Mouse (Mus musculus) Patski (cell line): ENCODE measurements around the gene Kcnk4. TPM values are rescaled to one million over a fixed set of nuclear protein-coding genes. Genes with fewer than 3 reads are reported as not detected.
"Not testable (repeated sequence)": the region's sequence is repeated elsewhere in the genome, so short reads cannot be mapped to it uniquely, and the experiment has no call there.

ENCODE experiments used
- ATAC-seq: fragments of 100-300 bp; one replicate; pipeline ENCODE4 v1.8.0; 2021
- CTCF ChIA-PET: fragments of 350-600 bp; sonication (Branson Sonifier 250); formaldehyde crosslinking; loops from one replicate; lab custom pipeline; 2022; ENCODE audit warnings: inconsistent platforms; lab: Charles Lee
- POLR2A ChIA-PET: fragments of 350-600 bp; sonication (Branson Sonifier 250); formaldehyde crosslinking; loops from one replicate; lab custom pipeline; 2022; ENCODE audit warnings: antibody characterized with exemption, inconsistent platforms; lab: Charles Lee
- DNase-seq: peaks from one replicate; pipeline ENCODE4 v3.0.0-alpha.2; 2011; ENCODE audit warnings: low read depth, low spot score
- H3K27me3 ChIP-seq: fragments of 371-371 bp; one replicate; pipeline ENCODE4 v1.5.1; 2021
- CTCF ChIP-seq: fragments of 100-300 bp; IDR thresholded peaks from one replicate; pipeline ENCODE4 v1.5.1; 2021
- in situ Hi-C: fragments of 300-500 bp; cut with MboI; formaldehyde crosslinking; loops from 3 replicates; pipeline ENCODE4 v1.11.1; 2018; ENCODE audit warnings: low pct_unique_long_range_greater_than_20kb, mixed read lengths
- polyA plus RNA-seq: library from polyadenylated mRNA; unstranded; gene quantifications from one replicate; pipeline ENCODE4 v1.2.3, GENCODE M21; 2021

Kcnk4 gene
- polyA plus RNA-seq, 1 experiment from 2014 or later, result 7.6 TPM

DNA sequence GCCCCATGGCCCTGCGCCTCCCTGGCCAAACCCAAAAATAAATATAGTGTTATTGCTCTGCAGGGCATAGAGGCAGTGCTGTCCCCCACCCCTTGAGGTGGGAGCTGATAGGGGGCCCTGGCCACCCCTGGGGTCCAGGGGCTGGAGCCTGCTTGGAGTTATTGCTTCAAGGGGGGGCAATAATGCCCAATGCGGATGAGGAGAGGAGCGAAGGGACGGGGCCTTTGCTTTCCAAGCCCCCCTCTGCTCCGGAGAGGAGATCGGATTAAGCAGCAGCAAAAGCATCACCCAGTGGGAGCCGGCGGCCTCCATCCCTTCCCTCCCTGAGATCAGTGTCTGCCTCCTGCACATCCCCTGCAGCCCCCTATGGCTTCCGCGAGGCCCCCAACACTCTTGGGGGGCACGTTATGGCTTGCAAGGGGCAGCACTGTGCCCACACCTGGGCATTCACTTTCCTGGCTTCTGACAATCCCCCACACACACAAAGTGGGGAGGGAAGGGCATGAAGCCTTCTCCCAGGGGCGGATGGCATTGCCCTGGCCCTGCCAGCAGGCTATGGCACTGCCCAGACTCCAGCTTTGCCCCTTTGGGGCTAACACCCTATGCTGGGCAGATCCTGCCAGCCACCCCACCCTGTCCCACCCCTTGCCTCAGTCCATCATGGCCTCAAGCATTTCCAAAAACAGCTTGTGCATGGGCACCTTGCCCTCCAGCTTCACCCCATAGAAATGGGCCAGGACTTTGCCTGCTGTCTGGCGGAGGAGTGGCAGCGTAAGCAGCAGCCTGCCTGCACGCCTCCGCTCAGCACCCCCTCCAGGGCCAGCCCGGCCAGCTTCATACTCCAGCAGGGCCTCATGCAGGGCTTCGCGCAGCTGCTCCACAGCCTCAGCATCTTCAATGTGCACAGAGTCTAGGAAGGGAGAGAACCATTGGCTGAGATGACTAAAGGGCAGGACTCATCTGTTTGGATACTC, 22.9 kb downstream of the Kcnk4 start:
- ATAC-seq (no peak), DNase-seq (no peak)
- TF ChIP-seq CTCF, result no peak
- POLR2A ChIA-PET, result interaction anchor here (3.1 kb wide), 1 partner anchor 9 kb away, joined by 17 read pairs; the partner anchor contains the start of gene Esrra
- in situ Hi-C loops, result no loop called here
- H3K27me3 ChIP-seq, result no peaks in the 10 kb centered on the region
- CTCF ChIA-PET, result no interaction called here

DNA sequence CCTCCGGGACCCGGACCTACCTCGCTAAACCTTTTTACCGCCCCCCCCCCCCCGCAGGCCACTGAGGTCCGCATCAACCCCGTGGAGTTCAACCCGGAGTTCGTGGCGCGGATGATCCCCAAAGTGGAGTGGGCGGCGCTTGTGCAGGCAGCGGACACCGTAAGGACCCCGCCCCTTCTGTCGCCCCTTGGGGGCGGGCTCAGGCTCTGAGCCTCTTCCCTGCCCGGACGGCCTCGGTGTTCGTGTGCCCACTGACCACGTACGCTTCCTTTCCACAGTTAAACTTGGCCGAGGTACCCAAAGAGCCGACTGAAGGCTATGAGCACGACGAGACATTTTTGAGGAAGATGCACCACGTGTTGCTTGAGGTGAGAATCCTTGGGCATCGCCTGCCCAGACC, 24.0 kb downstream of the Kcnk4 start:
- in situ Hi-C loops, CTCF ChIA-PET: not testable (repeated sequence)
- POLR2A ChIA-PET, result interaction anchor here (0.9 to 3.1 kb wide), 3 partner anchors 10 to 31 kb away, joined by 3 to 17 read pairs (median 7); partner anchors contain the start of genes Bad, Esrra and Gpr137

DNA sequence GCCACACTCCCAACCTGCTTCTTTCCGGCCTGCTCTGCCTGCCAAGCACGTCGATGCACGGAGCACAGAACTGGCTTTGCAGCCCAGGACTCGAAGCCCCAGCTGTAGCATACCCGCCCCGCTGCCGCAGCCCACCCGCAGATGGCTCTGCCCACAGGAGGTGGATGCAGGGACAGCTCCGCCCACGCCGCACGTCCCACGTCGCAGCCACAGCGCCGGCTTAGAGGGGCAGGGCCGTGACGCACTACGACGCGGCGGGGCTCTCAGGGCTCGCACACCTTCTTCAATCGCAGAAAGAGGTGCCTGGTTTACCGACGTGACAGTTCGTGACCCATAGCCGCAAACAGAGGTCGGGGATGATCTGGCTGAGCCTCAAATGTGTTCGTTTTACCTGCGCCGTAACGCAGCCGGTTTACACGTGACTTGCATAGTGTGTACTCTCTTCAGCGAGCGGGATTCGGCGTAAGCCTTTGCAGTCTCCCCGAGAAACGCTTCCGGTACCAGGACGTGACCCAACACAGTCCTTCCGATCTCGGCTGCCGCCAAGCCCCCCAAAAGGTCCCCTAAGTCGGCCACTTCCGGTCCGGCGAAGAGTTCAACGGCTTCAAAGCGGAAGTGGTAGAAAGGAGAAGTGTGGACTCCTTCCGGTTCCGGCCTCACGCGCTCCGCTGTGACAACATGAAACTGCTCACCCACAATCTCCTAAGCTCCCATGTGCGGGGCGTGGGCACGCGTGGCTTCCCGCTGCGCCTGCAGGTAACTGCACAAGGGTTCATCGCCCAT, 24.6 kb downstream of the Kcnk4 start, which contains the start of the genes Trmt112 and Prdx5:
Gene Trmt112 (plus strand): TSS at position 192 of the 783 bp plus-strand sequence.
Gene Prdx5 (minus strand): TSS at position 600 of the 783 bp plus-strand sequence.
- peak; percentile 48 for DNase-seq
- TF ChIP-seq CTCF, result no peak
- peak; percentile 78 for ATAC-seq
- in situ Hi-C loops, result no loop called here
- ChIA-PET CTCF (interaction anchor here (1.1 to 2.6 kb wide), 2 partner anchors 30 to 38 kb away, joined by 3 to 11 read pairs; no protein-coding TSS in a partner anchor), POLR2A (interaction anchor here (0.7 to 3.1 kb wide), 9 partner anchors 10 to 65 kb away, joined by 3 to 17 read pairs (median 3); partner anchors contain the start of genes Bad, Ccdc88b, Esrra and Gpr137)
- H3K27me3 ChIP-seq, result no peaks in the 10 kb centered on the region

More for the DNA sequence above, 24.0 kb downstream of the Kcnk4 start:
- peak; percentile 10 for ATAC-seq
- not testable (repeated sequence) for H3K27me3 ChIP-seq, DNase-seq

DNA sequence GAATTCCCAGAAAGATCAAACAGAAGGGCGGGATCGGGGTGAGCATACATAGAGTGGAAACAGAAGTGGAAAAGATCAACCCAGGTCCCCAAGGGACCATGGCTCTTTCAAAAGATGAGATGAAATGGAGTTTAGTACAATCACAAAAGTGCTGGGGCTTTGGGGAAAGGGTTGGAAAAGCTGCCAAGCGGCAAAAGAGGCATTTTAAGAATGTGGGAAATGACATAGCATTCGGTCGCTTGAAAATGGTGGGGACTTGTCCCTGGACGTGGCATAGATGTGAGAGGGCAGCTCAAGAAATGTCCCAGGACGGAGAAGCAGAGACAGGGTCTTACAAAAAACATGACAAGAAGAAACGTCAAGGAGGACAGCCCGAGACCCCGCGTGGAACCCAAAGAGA, 25.3 kb downstream of the Kcnk4 start:
- in situ Hi-C loops, result no loop called here
- CTCF ChIA-PET, result interaction anchor here (1.1 to 2.6 kb wide), 2 partner anchors 30 to 37 kb away, joined by 3 to 11 read pairs; no protein-coding TSS in a partner anchor
- H3K27me3 ChIP-seq, result no peaks in the 10 kb centered on the region
- TF ChIP-seq CTCF, result no peak
- DNase-seq (no peak), ATAC-seq (no peak)
- POLR2A ChIA-PET, result interaction anchor here (0.6 to 1.3 kb wide), 8 partner anchors 11 to 327 kb away, joined by 3 to 7 read pairs (median 4); partner anchors contain the start of genes Bad, Ccdc88b, Gpr137 and Ppp1r14b

DNA sequence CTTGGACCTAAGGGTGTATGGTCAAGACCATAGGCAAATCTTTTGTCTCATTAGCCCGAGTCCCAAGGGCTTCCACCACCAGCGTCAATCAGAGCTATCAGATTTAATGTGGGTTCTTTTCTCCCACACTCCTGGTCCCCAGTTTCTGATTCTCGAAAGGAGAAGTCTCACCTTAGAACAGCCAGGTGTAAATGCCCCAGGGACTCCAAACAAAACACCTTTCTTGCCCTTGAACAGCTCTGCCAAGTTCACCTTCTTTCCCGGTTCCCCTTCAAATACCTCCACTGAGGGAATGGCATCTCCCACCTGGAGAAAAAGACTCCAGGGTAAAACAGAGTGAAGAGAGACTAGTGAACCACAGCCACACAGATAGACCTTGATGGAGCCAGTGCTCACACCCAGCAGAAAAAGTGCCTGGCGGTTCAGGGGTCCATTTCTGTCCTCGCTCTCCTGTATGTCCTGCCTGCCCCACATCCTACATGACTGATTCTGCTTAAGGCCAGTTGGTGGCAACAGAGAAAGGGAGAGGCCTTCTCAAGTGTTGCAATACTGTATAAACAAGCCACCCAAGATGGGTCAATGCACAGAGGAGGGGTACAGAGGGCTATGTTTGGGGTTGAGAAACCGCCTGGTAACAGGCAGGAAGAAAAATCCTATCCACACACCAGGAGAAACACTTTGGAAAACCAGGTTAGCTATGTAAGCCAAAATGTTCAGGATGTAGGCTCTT, 26.3 kb downstream of the Kcnk4 start:
- ATAC-seq, result no peak
- in situ Hi-C loops, result no loop called here
- no peak for DNase-seq
- ChIA-PET POLR2A (interaction anchor here (1.0 to 1.3 kb wide), 4 partner anchors 9 to 43 kb away, joined by 3 read pairs; no protein-coding TSS in a partner anchor), CTCF (interaction anchor here (2.6 kb wide), 1 partner anchor 36 kb away, joined by 11 read pairs; no protein-coding TSS in a partner anchor)
- H3K27me3 ChIP-seq, result no peaks in the 10 kb centered on the region
- no peak for TF ChIP-seq CTCF

DNA sequence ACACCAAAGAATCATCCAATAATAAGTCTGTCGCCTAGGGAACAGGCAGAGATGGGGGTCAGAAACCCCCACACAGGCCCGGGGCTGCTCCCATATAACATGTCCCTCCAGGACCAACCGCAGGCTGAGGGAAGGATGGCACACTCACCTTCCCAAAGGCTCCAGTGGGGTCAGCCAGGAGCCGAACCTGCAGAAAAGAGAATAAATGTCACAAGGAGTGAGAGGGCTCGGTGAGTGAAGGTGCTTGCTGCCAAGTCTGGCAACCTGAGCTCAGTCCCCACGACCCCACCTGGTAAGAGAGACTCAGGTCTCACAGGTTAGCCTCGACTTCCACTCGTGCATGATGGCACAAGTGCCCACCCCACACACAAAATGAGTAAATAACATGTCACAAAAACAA, 27.2 kb downstream of the Kcnk4 start:
- TF ChIP-seq CTCF, result no peak
- in situ Hi-C loops, result no loop called here
- ATAC-seq, result no peak
- ChIA-PET CTCF (interaction anchor here (2.6 kb wide), 1 partner anchor 35 kb away, joined by 11 read pairs; no protein-coding TSS in a partner anchor), POLR2A (interaction anchor here (1.2 kb wide), 1 partner anchor 8 kb away, joined by 3 read pairs; no protein-coding TSS in a partner anchor)
- H3K27me3 ChIP-seq, result no peaks in the 10 kb centered on the region
- DNase-seq, result no peak

DNA sequence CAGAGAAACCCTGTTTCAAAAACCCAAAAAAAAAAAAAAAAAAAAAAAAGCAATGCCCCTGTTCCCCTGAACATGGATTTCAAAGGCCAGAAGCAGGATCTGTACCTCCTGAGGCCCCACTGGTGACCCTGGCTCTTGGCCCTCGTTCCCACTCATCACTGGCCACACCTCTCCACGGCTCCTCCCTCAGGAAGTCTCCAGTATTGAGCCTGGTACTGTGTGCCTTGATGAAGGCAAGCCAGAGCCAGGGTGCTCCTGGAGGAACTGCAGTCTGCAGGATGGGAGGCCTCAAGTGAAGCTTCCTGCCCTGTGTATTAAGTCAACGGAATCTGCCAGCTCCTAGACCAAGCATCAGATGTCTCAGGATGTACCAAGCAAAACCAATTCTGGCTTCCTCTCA, 28.1 kb downstream of the Kcnk4 start:
- TF ChIP-seq CTCF, result no peak
- no peak for DNase-seq
- in situ Hi-C loops, result no loop called here
- H3K27me3 ChIP-seq, result no peaks in the 10 kb centered on the region
- POLR2A ChIA-PET, result no interaction called here
- CTCF ChIA-PET, result interaction anchor here (1.1 to 1.7 kb wide), 3 partner anchors 9 to 35 kb away, joined by 3 to 6 read pairs (median 4); no protein-coding TSS in a partner anchor
- ATAC-seq, result no peak

DNA sequence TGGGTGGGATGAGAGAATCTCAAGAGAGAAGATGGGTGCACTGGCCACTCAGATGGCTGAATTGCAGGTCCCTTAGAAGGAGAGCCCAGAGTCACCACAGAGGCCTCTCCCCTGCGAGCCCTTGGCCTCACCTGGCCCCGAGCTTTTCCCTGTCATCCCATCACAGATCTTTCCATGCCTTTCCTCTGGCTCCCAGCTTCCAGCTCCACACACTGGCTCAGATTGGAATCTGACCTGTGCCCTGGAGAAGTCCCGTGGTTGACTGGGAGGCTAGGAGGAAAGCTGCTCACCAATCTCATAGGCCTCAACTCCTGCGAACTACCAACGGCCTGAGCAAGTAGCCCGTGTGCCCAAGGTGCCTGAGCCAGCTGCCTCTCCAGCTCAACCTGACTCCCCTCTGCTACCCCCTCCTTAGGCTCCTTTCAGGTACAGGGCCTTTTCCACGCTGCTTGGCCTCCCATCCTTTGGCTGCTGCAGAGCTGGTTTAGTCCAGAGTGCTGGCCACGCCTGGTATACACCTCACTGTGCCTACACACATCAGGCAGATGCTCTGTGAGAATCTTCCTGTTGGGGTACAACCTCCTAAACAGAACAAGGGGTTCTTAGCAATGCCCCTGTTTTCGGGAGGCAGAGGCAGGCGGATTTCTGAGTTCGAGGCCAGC, 28.7 kb downstream of the Kcnk4 start:
- POLR2A ChIA-PET, result no interaction called here
- DNase-seq (no peak), ATAC-seq (no peak)
- CTCF ChIA-PET, result interaction anchor here (1.1 to 1.7 kb wide), 3 partner anchors 8 to 35 kb away, joined by 3 to 6 read pairs (median 4); no protein-coding TSS in a partner anchor
- TF ChIP-seq CTCF, result no peak
- no peaks in the 10 kb centered on the region for H3K27me3 ChIP-seq
- in situ Hi-C loops, result no loop called here

DNA sequence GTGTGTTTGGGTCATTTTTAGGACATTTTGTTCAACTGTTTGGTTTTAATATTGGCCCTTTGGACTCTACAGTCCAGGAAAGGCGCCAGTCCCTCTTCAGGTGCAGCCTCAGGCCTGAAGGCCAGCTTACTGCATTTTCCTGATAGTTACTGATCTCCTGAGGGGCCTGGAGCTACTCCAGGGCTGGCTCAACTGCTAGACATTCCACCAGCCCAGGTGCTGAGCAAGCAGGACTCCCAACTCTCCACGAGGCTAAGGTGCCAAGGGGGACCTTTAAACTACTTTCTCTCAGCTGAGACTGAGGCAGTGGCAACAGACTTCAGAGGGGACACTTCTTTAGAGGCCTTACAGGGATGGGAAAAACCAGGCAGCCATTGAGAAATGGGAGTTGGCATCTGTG, 29.5 kb downstream of the Kcnk4 start:
- H3K27me3 ChIP-seq, result no peaks in the 10 kb centered on the region
- ATAC-seq (no peak), DNase-seq (no peak)
- POLR2A ChIA-PET, result no interaction called here
- in situ Hi-C loops, result no loop called here
- CTCF ChIA-PET, result no interaction called here
- no peak for TF ChIP-seq CTCF
